Mouse (Mus musculus): ENCODE results near the gene Gm13539. TPM values are rescaled to one million over a fixed set of nuclear protein-coding genes. Genes with fewer than 3 reads are reported as not detected.

Gm13539 gene
- total and polyA plus RNA-seq, 2 experiments from 2014 or later: not detected

GRCm38 (mm10) chr2:25822806-25823205 lies 40.7 kb downstream of the Gm13539 start, which contains the start of gene Lcn9:
Gene Lcn9 (plus strand): TSS chr2:25823153.
- Histone ChIP-seq H3K4me1 (ENCODE audit: insufficient read depth, low read length) (no peaks in the 10 kb centered on the region), H3K27me3 (ENCODE audit: insufficient read depth, low read length) (no peaks in the 10 kb centered on the region), H3K9ac (replicated peaks; ENCODE audit: low read length) (no peak within 1 kb of the TSS), H3K4me3 (ENCODE audit: low read length) (no peak within 1 kb of the TSS), H3K36me3 (ENCODE audit: insufficient read depth, low read length) (no peaks in the 10 kb centered on the region), H3K4me2 (ENCODE audit: low read depth, low read length) (no peak within 1 kb of the TSS), H3K9me3 (ENCODE audit: low read length) (no peaks in the 10 kb centered on the region), H3K27ac (no peak within 1 kb of the TSS)
- 44% methylated on average over 1 of the region's 1 CpGs for WGBS
- DNase-seq (ENCODE audit: low spot score): no peak
- no peak for ATAC-seq
- TF ChIP-seq CTCF (IDR thresholded peaks at IDR 0.05; ENCODE audit: low read depth): no peak

- TF ChIP-seq CTCF (IDR thresholded peaks at IDR 0.05; ENCODE audit: low read depth): no peak
- no peaks in the 10 kb centered on the region for H3K4me1 ChIP-seq (ENCODE audit: insufficient read depth, low read length)
- no peaks in the 10 kb centered on the region for H3K36me3 ChIP-seq (ENCODE audit: insufficient read depth, low read length)
- H3K4me2 ChIP-seq (ENCODE audit: low read depth, low read length): no peak overlapping the region
- no peaks in the 10 kb centered on the region for H3K9me3 ChIP-seq (ENCODE audit: low read length)
- H3K27ac ChIP-seq: no peak overlapping the region
- no peaks in the 10 kb centered on the region for H3K27me3 ChIP-seq (ENCODE audit: insufficient read depth, low read length)
- 91% methylated on average over 3 of the region's 3 CpGs for WGBS
- no peak overlapping the region for H3K9ac ChIP-seq (replicated peaks; ENCODE audit: low read length)
- H3K4me3 ChIP-seq (ENCODE audit: low read length): no peak overlapping the region
- DNase-seq (ENCODE audit: low spot score): no peak
- no peak for ATAC-seq
Measured at GRCm38 (mm10) chr2:25824751-25825150, 42.7 kb downstream of the Gm13539 start.

DNA sequence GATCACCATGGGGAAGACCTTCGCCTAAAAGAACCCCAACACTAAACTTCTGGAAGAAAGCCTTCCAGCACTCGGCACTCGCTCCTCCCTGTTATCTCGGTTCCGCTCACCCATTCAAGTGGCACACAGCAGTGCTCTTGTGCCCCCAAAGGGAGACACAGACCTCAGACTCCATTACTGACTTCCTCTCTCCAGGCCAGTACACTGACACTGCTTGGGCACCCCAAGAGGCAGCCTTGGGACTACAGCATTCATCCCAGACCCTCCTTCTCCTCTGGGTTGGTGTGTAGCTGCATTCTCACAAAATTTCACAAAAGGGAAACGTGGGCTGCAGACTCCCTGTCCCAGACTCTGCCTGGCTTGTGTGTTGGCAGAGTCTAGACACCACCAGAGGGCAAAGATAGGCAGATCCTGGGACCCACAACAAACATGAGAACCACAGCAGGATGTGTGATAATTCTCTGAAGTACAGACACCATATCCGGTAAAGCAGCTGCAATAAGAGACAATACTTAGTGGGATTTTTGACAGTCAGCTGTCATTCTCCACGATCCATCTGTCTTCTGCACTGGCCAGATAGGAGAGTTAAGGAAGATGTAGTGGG lies 46.4 kb downstream of the Gm13539 start:
- no peak; the same call in 1 of the 2 replicates for TF ChIP-seq CTCF (IDR thresholded peaks at IDR 0.05; ENCODE audit: low read depth)
- Histone ChIP-seq H3K27ac (no peak overlapping the region), H3K9ac (replicated peaks; ENCODE audit: low read length) (no peak overlapping the region), H3K9me3 (ENCODE audit: low read length) (no peaks in the 10 kb centered on the region), H3K4me2 (ENCODE audit: low read depth, low read length) (no peak overlapping the region), H3K4me3 (ENCODE audit: low read length) (no peak overlapping the region), H3K36me3 (ENCODE audit: insufficient read depth, low read length) (no peaks in the 10 kb centered on the region), H3K27me3 (ENCODE audit: insufficient read depth, low read length) (no peaks in the 10 kb centered on the region), H3K4me1 (ENCODE audit: insufficient read depth, low read length) (no peaks in the 10 kb centered on the region)
- no peak for ATAC-seq
- no peak for DNase-seq (ENCODE audit: low spot score)
- WGBS: 80% methylated on average over 8 of the region's 8 CpGs

DNA sequence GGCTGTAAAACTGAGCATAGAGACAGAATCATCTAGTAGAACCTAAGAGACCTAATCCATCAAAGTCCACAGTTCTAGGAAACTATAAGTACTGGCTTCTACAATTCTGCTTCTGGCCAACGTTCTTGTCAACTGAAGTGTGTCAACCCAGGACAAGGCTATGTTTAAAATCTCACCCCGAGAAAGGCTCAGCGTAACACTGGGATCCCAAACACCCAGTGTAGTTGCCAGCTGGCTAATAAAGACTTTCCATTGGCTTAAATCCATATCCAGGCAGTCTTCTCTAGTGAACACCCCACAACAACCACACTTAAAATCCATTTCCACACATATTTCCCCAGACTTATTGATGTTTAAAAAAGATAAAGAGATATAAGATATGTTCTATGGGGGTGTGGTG lies 48.7 kb downstream of the Gm13539 start:
- Histone ChIP-seq H3K27me3 (ENCODE audit: insufficient read depth, low read length) (no peaks in the 10 kb centered on the region), H3K4me3 (ENCODE audit: low read length) (no peak overlapping the region), H3K4me1 (ENCODE audit: insufficient read depth, low read length) (no peaks in the 10 kb centered on the region), H3K9ac (replicated peaks; ENCODE audit: low read length) (no peak overlapping the region), H3K9me3 (ENCODE audit: low read length) (no peaks in the 10 kb centered on the region), H3K36me3 (ENCODE audit: insufficient read depth, low read length) (no peaks in the 10 kb centered on the region), H3K27ac (no peak overlapping the region), H3K4me2 (ENCODE audit: low read depth, low read length) (no peak overlapping the region)
- peak; percentile 10 for DNase-seq (ENCODE audit: low spot score)
- no peak for TF ChIP-seq CTCF (IDR thresholded peaks at IDR 0.05; ENCODE audit: low read depth)
- ATAC-seq: no peak
- WGBS: 59% methylated on average over 3 of the region's 3 CpGs

GRCm38 (mm10) chr2:25836291-25836690 lies 54.2 kb downstream of the Gm13539 start:
- H3K4me1 ChIP-seq (ENCODE audit: insufficient read depth, low read length): no peaks in the 10 kb centered on the region
- H3K4me2 ChIP-seq (ENCODE audit: low read depth, low read length): no peak overlapping the region
- no peak overlapping the region for H3K9ac ChIP-seq (replicated peaks; ENCODE audit: low read length)
- DNase-seq (ENCODE audit: low spot score): peak; percentile 89
- H3K4me3 ChIP-seq (ENCODE audit: low read length): no peak overlapping the region
- H3K9me3 ChIP-seq (ENCODE audit: low read length): no peaks in the 10 kb centered on the region
- H3K36me3 ChIP-seq (ENCODE audit: insufficient read depth, low read length): no peaks in the 10 kb centered on the region
- H3K27me3 ChIP-seq (ENCODE audit: insufficient read depth, low read length): no peaks in the 10 kb centered on the region
- TF ChIP-seq CTCF (IDR thresholded peaks at IDR 0.05; ENCODE audit: low read depth): peak; percentile 98
- peak; percentile 80 for ATAC-seq
- no peak overlapping the region for H3K27ac ChIP-seq
- WGBS: 39% methylated on average over 5 of the region's 5 CpGs

Other genes starting within 250 kb of the Gm13539 start
- 10.0 and 11.4 TPM in 2 replicates for gene Traf2, start 235.3 kb upstream of the Gm13539 start, total RNA-seq (2014; rRNA removed)
- gene Traf2, start 235.3 kb upstream of the Gm13539 start, polyA plus RNA-seq (2015; fragmentation: Nextera tagmentation; extraction: Ambion mirVana): 9.2 and 9.3 TPM in 2 replicates
- 159 and 274 TPM in 2 replicates for gene Edf1, start 224.4 kb upstream of the Gm13539 start, total RNA-seq (2014; rRNA removed)
- gene Edf1, start 224.4 kb upstream of the Gm13539 start, polyA plus RNA-seq (2015; fragmentation: Nextera tagmentation; extraction: Ambion mirVana): 394 and 413 TPM in 2 replicates
- 1.2 and 2.5 TPM in 2 replicates for gene Mamdc4, start 207.4 kb upstream of the Gm13539 start, total RNA-seq (2014; rRNA removed)
- 1.2 and 2.0 TPM in 2 replicates for gene Mamdc4, start 207.4 kb upstream of the Gm13539 start, polyA plus RNA-seq (2015; fragmentation: Nextera tagmentation; extraction: Ambion mirVana)
- gene Phpt1, start 207.0 kb upstream of the Gm13539 start, total RNA-seq (2014; rRNA removed): 35.4 and 48.2 TPM in 2 replicates
- gene Phpt1, start 207.0 kb upstream of the Gm13539 start, polyA plus RNA-seq (2015; fragmentation: Nextera tagmentation; extraction: Ambion mirVana): 232 and 242 TPM in 2 replicates
- gene Ajm1, start 200.5 kb upstream of the Gm13539 start, total RNA-seq (2014; rRNA removed): 22.4 and 29.1 TPM in 2 replicates
- gene Ajm1, start 200.5 kb upstream of the Gm13539 start, polyA plus RNA-seq (2015; fragmentation: Nextera tagmentation; extraction: Ambion mirVana): 18.8 and 19.8 TPM in 2 replicates
- gene Rabl6, start 173.7 kb upstream of the Gm13539 start, total RNA-seq (2014; rRNA removed): 71.8 and 74.9 TPM in 2 replicates
- 53.0 and 62.4 TPM in 2 replicates for gene Rabl6, start 173.7 kb upstream of the Gm13539 start, polyA plus RNA-seq (2015; fragmentation: Nextera tagmentation; extraction: Ambion mirVana)
- gene Ccdc183, start 164.6 kb upstream of the Gm13539 start, total RNA-seq (2014; rRNA removed): not detected in 2 replicates
- gene Ccdc183, start 164.6 kb upstream of the Gm13539 start, polyA plus RNA-seq (2015; fragmentation: Nextera tagmentation; extraction: Ambion mirVana): 0.35 and 0.48 TPM in 2 replicates
- 48.0 and 59.8 TPM in 2 replicates for gene Tmem141, start 160.3 kb upstream of the Gm13539 start, total RNA-seq (2014; rRNA removed)
- gene Tmem141, start 160.3 kb upstream of the Gm13539 start, polyA plus RNA-seq (2015; fragmentation: Nextera tagmentation; extraction: Ambion mirVana): 52.0 and 56.9 TPM in 2 replicates
- gene Fcna, start 154.2 kb upstream of the Gm13539 start, total RNA-seq (2014; rRNA removed): 2.2 and 2.7 TPM in 2 replicates
- gene Fcna, start 154.2 kb upstream of the Gm13539 start, polyA plus RNA-seq (2015; fragmentation: Nextera tagmentation; extraction: Ambion mirVana): 3.7 and 4.3 TPM in 2 replicates
- gene Lcn8, start 129.1 kb upstream of the Gm13539 start, total RNA-seq (2014; rRNA removed): not detected in 2 replicates
- gene Lcn8, start 129.1 kb upstream of the Gm13539 start, polyA plus RNA-seq (2015; fragmentation: Nextera tagmentation; extraction: Ambion mirVana): not detected in 2 replicates
- not detected in 2 replicates for gene Lcn5, start 124.3 kb upstream of the Gm13539 start, total RNA-seq (2014; rRNA removed)
- gene Lcn5, start 124.3 kb upstream of the Gm13539 start, polyA plus RNA-seq (2015; fragmentation: Nextera tagmentation; extraction: Ambion mirVana): not detected in 2 replicates
- not detected in 2 replicates for gene Lcn6, start 105.5 kb upstream of the Gm13539 start, total RNA-seq (2014; rRNA removed)
- gene Lcn6, start 105.5 kb upstream of the Gm13539 start, polyA plus RNA-seq (2015; fragmentation: Nextera tagmentation; extraction: Ambion mirVana): not detected in 2 replicates
- not detected in 2 replicates for gene Lcn10, start 99.5 kb upstream of the Gm13539 start, total RNA-seq (2014; rRNA removed)
- gene Lcn10, start 99.5 kb upstream of the Gm13539 start, polyA plus RNA-seq (2015; fragmentation: Nextera tagmentation; extraction: Ambion mirVana): not detected in 2 replicates
- gene Obp2a, start 82.2 kb upstream of the Gm13539 start, total RNA-seq (2014; rRNA removed): not detected in 2 replicates
- not detected in 2 replicates for gene Obp2a, start 82.2 kb upstream of the Gm13539 start, polyA plus RNA-seq (2015; fragmentation: Nextera tagmentation; extraction: Ambion mirVana)
- gene Bmyc, start 75.5 kb upstream of the Gm13539 start, total RNA-seq (2014; rRNA removed): 90.3 and 92.6 TPM in 2 replicates
- gene Bmyc, start 75.5 kb upstream of the Gm13539 start, polyA plus RNA-seq (2015; fragmentation: Nextera tagmentation; extraction: Ambion mirVana): 206 and 219 TPM in 2 replicates
- gene Obp2b, start 45.2 kb upstream of the Gm13539 start, total RNA-seq (2014; rRNA removed): not detected in 2 replicates
- not detected in 2 replicates for gene Obp2b, start 45.2 kb upstream of the Gm13539 start, polyA plus RNA-seq (2015; fragmentation: Nextera tagmentation; extraction: Ambion mirVana)
- not detected in 2 replicates for gene Lcn3, start 16.7 kb upstream of the Gm13539 start, total RNA-seq (2014; rRNA removed)
- not detected in 2 replicates for gene Lcn3, start 16.7 kb upstream of the Gm13539 start, polyA plus RNA-seq (2015; fragmentation: Nextera tagmentation; extraction: Ambion mirVana)
- gene Lcn11, start 5.2 kb upstream of the Gm13539 start, total RNA-seq (2014; rRNA removed): not detected in 2 replicates
- not detected in 2 replicates for gene Lcn11, start 5.2 kb upstream of the Gm13539 start, polyA plus RNA-seq (2015; fragmentation: Nextera tagmentation; extraction: Ambion mirVana)
- not detected in 2 replicates for gene Glt6d1, start 33.6 kb downstream of the Gm13539 start, total RNA-seq (2014; rRNA removed)
- not detected in 2 replicates for gene Glt6d1, start 33.6 kb downstream of the Gm13539 start, polyA plus RNA-seq (2015; fragmentation: Nextera tagmentation; extraction: Ambion mirVana)
- gene Lcn9, start 40.9 kb downstream of the Gm13539 start, total RNA-seq (2014; rRNA removed): not detected in 2 replicates
- not detected in 2 replicates for gene Lcn9, start 40.9 kb downstream of the Gm13539 start, polyA plus RNA-seq (2015; fragmentation: Nextera tagmentation; extraction: Ambion mirVana)
- not detected in 2 replicates for gene Sohlh1, start 65.0 kb downstream of the Gm13539 start, total RNA-seq (2014; rRNA removed)
- gene Sohlh1, start 65.0 kb downstream of the Gm13539 start, polyA plus RNA-seq (2015; fragmentation: Nextera tagmentation; extraction: Ambion mirVana): not detected in 2 replicates
- gene Kcnt1, start 81.5 kb downstream of the Gm13539 start, total RNA-seq (2014; rRNA removed): 52.7 and 52.8 TPM in 2 replicates
- 21.9 and 23.2 TPM in 2 replicates for gene Kcnt1, start 81.5 kb downstream of the Gm13539 start, polyA plus RNA-seq (2015; fragmentation: Nextera tagmentation; extraction: Ambion mirVana)
- gene Camsap1, start 201.0 kb downstream of the Gm13539 start, total RNA-seq (2014; rRNA removed): 98.7 and 106 TPM in 2 replicates
- 44.1 and 56.8 TPM in 2 replicates for gene Camsap1, start 201.0 kb downstream of the Gm13539 start, polyA plus RNA-seq (2015; fragmentation: Nextera tagmentation; extraction: Ambion mirVana)
- 93.6 and 131 TPM in 2 replicates for gene Ubac1, start 239.5 kb downstream of the Gm13539 start, total RNA-seq (2014; rRNA removed)
- 148 and 150 TPM in 2 replicates for gene Ubac1, start 239.5 kb downstream of the Gm13539 start, polyA plus RNA-seq (2015; fragmentation: Nextera tagmentation; extraction: Ambion mirVana)